Comparison of ENCODE assay signal across 22 mouse cellular contexts in genomic region chr14:43918214-43918613, GRCm38 (mm10). TPM values are rescaled to one million over a fixed set of nuclear protein-coding genes. Genes with fewer than 3 reads are reported as not detected.
"Had no signal": no experiment of that assay in that cellular context is flagged by ENCODE, and none has a peak within 500 bp of the region (broad histone marks: within the 10 kb centered on the region; RNA-seq: fewer than 3 reads in every experiment).

No protein-coding gene starts in this region.

RNA-seq across cellular contexts. Expression of gene Ear10, which starts 5.1 kb away (rescaled TPM):
- total RNA-seq: layer of hippocampus, adult 2 months; layer of hippocampus, postnatal 25 days; left cerebral cortex, adult 18-20 months; left cerebral cortex, postnatal 25 days; megakaryocyte-erythroid progenitor cell, adult 5-6 weeks; neutrophil, adult 5-6 weeks had no signal
- polyA plus RNA-seq: kidney, adult 2 months; kidney, embryonic 14.5 days; kidney, postnatal 0 days; large intestine, adult 2 months; limb, embryonic 10.5 days; limb, embryonic 13.5 days; liver, embryonic 12.5 days; liver, embryonic 15.5 days; lung, embryonic 14.5 days; lung, postnatal 0 days; macrophage; midbrain, embryonic 12.5 days; midbrain, embryonic 15.5 days; neural tube, embryonic 13.5 days; stomach, embryonic 15.5 days; thymus, postnatal 0 days had no signal

RNA-seq across cellular contexts. Expression of gene Gm8113, which starts 7.0 kb away (rescaled TPM):
- total RNA-seq: layer of hippocampus, postnatal 25 days; left cerebral cortex, adult 18-20 months; left cerebral cortex, postnatal 25 days; neutrophil, adult 5-6 weeks had no signal

RNA-seq across cellular contexts. Expression of gene Ang5, which starts 38.7 kb away (rescaled TPM):
- total RNA-seq: layer of hippocampus, adult 2 months; layer of hippocampus, postnatal 25 days; left cerebral cortex, adult 18-20 months; left cerebral cortex, postnatal 25 days; megakaryocyte-erythroid progenitor cell, adult 5-6 weeks; neutrophil, adult 5-6 weeks had no signal
- polyA plus RNA-seq: kidney, adult 2 months; kidney, embryonic 14.5 days; kidney, postnatal 0 days; large intestine, adult 2 months; limb, embryonic 10.5 days; limb, embryonic 13.5 days; liver, embryonic 12.5 days; liver, embryonic 15.5 days; lung, embryonic 14.5 days; lung, postnatal 0 days; macrophage; midbrain, embryonic 12.5 days; midbrain, embryonic 15.5 days; neural tube, embryonic 13.5 days; stomach, embryonic 15.5 days; thymus, postnatal 0 days had no signal

RNA-seq across cellular contexts. Expression of gene Ear1, which starts 42.9 kb away (rescaled TPM):
- total RNA-seq: layer of hippocampus, adult 2 months; layer of hippocampus, postnatal 25 days; left cerebral cortex, adult 18-20 months; left cerebral cortex, postnatal 25 days; megakaryocyte-erythroid progenitor cell, adult 5-6 weeks had no signal
- polyA plus RNA-seq: kidney, adult 2 months; kidney, embryonic 14.5 days; kidney, postnatal 0 days; large intestine, adult 2 months; limb, embryonic 10.5 days; lung, embryonic 14.5 days; macrophage; midbrain, embryonic 12.5 days; midbrain, embryonic 15.5 days had no signal
